Mouse (Mus musculus) lung, embryonic 16.5 days (tissue): ENCODE measurements around the gene Zfp384. TPM values are rescaled to one million over a fixed set of nuclear protein-coding genes. Genes with fewer than 3 reads are reported as not detected.
"Not testable (repeated sequence)": the region's sequence is repeated elsewhere in the genome, so short reads cannot be mapped to it uniquely, and the experiment has no call there.

ENCODE experiments used
- ATAC-seq: fragments of 200-750 bp; cut with Nextera tagmentation; 2 replicates; pipeline ENCODE4 v1.8.0; 2017; ENCODE audit warnings: low read depth, mild to moderate bottlenecking, moderate library complexity
- H3K27ac ChIP-seq: fragments of 300-500 bp; sonication (generic); 2 replicates; pipeline ENCODE4 v1.5.1; 2014; ENCODE audit warnings: mild to moderate bottlenecking, control low read depth, low read length
- H3K27me3 ChIP-seq: fragments of 300-500 bp; sonication (generic); 2 replicates; pipeline ENCODE4 v1.6.1; 2014; ENCODE audit warnings: low read depth, low read length, mixed read lengths; ENCODE audit not compliant: control insufficient read depth, insufficient read depth
- H3K36me3 ChIP-seq: fragments of 300-500 bp; sonication (generic); 2 replicates; pipeline ENCODE4 v1.6.1; 2014; ENCODE audit warnings: low read length; ENCODE audit not compliant: control insufficient read depth, insufficient read depth
- H3K4me1 ChIP-seq: fragments of 300-500 bp; sonication (generic); replicated peaks from 2 replicates; pipeline ENCODE4 v1.6.1; 2014; ENCODE audit warnings: low read length, mixed read lengths; ENCODE audit not compliant: control insufficient read depth, insufficient read depth
- H3K4me2 ChIP-seq: fragments of 300-500 bp; sonication (generic); 2 replicates; pipeline ENCODE4 v1.6.1; 2014; ENCODE audit warnings: low read depth, low read length, control low read depth
- H3K4me3 ChIP-seq: fragments of 300-500 bp; sonication (generic); 2 replicates; pipeline ENCODE4 v1.5.1; 2014; ENCODE audit warnings: mild to moderate bottlenecking, low read length, control low read depth
- H3K9ac ChIP-seq: fragments of 300-500 bp; sonication (generic); 2 replicates; pipeline ENCODE4 v1.6.1; 2014; ENCODE audit warnings: low read length, control low read depth
- H3K9me3 ChIP-seq: fragments of 300-500 bp; sonication (generic); 2 replicates; pipeline ENCODE4 v1.6.1; 2016; ENCODE audit warnings: low read length; ENCODE audit not compliant: control insufficient read depth
- WGBS: fragments of 180-500 bp; shearing (Covaris S2); extraction: QIAGEN DNeasy Blood & Tissue Kit; methylation state at CpG from one replicate; pipeline ENCODE4 v1.1.7; 2014; 5-methylcytosine and 5-hydroxymethylcytosine counted together
- polyA plus RNA-seq: library from polyadenylated mRNA; unstranded; fragments of >200 nt; fragmentation: Nextera tagmentation; extraction: Ambion mirVana; gene quantifications from 2 replicates; pipeline ENCODE4 v1.2.1, GENCODE M21; 2015

The Zfp384 gene
- polyA plus RNA-seq, 1 experiment from 2014 or later, result 14.3 TPM

DNA sequence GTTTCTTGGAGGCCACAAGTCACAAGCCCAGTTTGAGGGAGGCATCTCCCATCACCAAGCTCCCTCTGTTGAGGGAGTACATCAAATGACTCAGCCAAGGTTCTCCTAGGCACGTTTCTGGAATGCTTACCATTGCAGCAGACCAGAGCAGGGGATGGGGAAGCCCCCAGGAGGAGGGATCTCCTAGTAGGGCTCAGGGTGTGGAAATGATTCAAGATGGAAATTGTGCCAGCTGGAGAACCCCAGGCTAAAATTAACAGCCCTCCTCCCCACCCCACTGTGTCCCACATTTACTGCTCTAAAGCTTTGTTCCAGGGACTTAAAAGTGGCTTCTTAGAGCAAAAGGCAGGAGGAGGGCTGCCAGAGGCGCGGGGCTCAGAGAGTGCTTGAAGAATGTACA lies 3.9 kb upstream of the Zfp384 start:
- 38% methylated on average over 3 of the region's 3 CpGs for WGBS
- Histone ChIP-seq H3K36me3 (no peaks in the 10 kb centered on the region), H3K4me3 (no peak overlapping the region), H3K27me3 (peaks cover 18% of the 10 kb centered on the region), H3K4me1 (0 out of 2 replicates have a peak, but pooled peaks cover 3% of the 10 kb centered on the region), H3K9me3 (no peaks in the 10 kb centered on the region), H3K27ac (no peak overlapping the region), H3K4me2 (no peak overlapping the region), H3K9ac (no peak overlapping the region)
- ATAC-seq, result no peak

- Histone ChIP-seq H3K36me3 (peaks cover 7% of the 10 kb centered on the region; the same call in 1 of the 2 replicates), H3K4me2 (peak overlapping the region; percentile 71), H3K4me3 (peak overlapping the region; percentile 76), H3K9me3 (no peaks in the 10 kb centered on the region), H3K27ac (peak overlapping the region; percentile 56; the same call in 1 of the 2 replicates), H3K27me3 (peaks cover 6% of the 10 kb centered on the region; the same call in 1 of the 2 replicates), H3K9ac (peak overlapping the region; percentile 61), H3K4me1 (peaks cover 13% of the 10 kb centered on the region)
- 37% methylated on average over 13 of the region's 13 CpGs for WGBS
- ATAC-seq, result no peak
These were observed 885 bp upstream of the Zfp384 start for GRCm38 (mm10) chr6:125008060-125008459.

DNA sequence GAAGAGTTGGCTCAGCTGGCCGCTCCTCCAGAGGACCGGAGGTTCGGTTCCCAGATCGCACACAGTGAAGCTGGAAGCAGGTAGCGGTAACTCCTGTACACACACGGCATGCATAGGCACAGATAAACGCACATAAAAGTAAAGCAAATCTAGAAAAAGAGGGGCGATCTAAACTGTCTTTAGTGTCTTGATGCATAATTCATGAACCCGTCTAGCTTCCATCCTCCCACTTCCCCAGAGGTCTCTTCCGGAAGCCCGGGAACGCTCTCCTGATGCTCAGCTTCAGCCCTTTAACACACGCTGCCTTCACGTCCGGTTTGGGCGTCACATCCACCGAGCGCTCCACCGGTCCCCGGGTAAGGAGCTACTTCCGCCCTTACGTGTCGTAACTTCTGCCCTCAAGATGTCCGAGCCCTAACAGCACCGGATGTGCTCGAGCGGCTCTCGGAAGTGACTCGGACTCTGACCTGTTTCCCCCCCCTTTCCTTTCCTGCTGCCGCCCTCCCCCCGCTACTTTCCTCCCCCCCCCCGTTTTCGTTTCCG lies 288 bp upstream of the Zfp384 start:
- H3K27me3 ChIP-seq, result peaks cover under 1% of the 10 kb centered on the region; the same call in 1 of the 2 replicates
- H3K27ac ChIP-seq, result peak overlapping the region; percentile 99
- WGBS, result under 1% methylated on average over 32 of the region's 34 CpGs
- H3K9ac ChIP-seq, result peak overlapping the region; percentile 97
- peaks cover 13% of the 10 kb centered on the region for H3K4me1 ChIP-seq
- peak overlapping the region; percentile 79 for H3K4me2 ChIP-seq
- H3K9me3 ChIP-seq, result no peaks in the 10 kb centered on the region
- peak overlapping the region; percentile 76 for H3K4me3 ChIP-seq
- ATAC-seq, result peak; percentile 98
- H3K36me3 ChIP-seq, result peaks cover 7% of the 10 kb centered on the region; the same call in 1 of the 2 replicates

DNA sequence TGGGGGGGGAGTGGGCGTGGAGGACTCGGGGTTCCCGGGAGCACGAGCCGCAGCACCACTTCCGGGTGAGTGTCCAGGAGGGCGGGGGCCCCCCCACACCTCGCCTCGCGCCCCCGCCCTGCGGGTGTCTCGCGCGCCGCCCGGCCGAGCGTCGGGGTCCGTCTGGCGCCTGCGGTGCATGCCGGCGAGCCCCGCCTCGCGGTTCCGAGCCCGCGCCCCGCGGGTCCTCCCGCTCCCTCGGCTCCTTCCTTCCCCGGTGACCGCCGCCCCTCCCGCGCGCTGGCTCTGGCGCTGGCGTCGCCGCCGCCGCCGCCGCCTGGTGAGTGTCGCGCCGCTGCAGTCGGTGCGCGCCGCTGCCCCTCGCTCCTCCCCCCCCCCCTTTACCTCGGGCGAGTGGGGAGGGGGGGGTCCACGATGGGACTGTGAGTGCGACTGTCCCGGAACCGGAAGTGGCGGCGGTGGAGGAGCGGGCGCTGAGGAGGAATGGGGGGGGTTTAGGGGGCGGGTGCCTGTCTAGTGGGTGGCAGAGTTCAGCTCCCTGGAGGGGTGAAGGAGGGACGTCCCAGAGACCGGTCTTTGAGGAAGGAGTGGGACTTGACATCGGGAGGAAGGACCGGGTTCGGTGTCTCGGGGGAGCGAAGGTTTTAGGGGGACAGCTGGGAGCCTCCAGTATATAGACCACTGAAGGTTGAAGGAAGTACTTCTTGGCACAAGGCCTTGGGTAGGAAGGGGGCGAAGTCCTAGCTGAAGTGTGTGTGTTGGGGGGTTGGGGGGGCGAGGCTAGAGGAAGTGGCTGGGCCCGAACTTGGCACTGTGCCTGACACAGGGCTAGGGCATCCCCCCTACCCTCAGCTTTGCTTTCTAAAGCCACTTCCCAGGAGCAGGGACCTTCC lies 482 bp downstream of the Zfp384 start:
- peak overlapping the region; percentile 79 for H3K4me2 ChIP-seq
- H3K9ac ChIP-seq, result peak overlapping the region; percentile 97
- no peaks in the 10 kb centered on the region for H3K27me3 ChIP-seq
- H3K4me3 ChIP-seq, result peak overlapping the region; percentile 76
- peak; percentile 88 for ATAC-seq
- WGBS, result under 1% methylated on average over 51 of the region's 78 CpGs
- peaks cover 11% of the 10 kb centered on the region for H3K36me3 ChIP-seq
- H3K4me1 ChIP-seq, result peaks cover 13% of the 10 kb centered on the region
- H3K9me3 ChIP-seq, result no peaks in the 10 kb centered on the region
- H3K27ac ChIP-seq, result peak overlapping the region; percentile 99

GRCm38 (mm10) chr6:125017682-125018081 lies 8.7 kb downstream of the Zfp384 start:
- no peak overlapping the region for H3K4me2 ChIP-seq
- peaks cover 22% of the 10 kb centered on the region for H3K36me3 ChIP-seq
- no peak overlapping the region for H3K9ac ChIP-seq
- H3K9me3 ChIP-seq, result no peaks in the 10 kb centered on the region
- WGBS, result 89% methylated on average over 3 of the region's 3 CpGs
- H3K4me1 ChIP-seq, result no peaks in the 10 kb centered on the region
- H3K4me3 ChIP-seq, result no peak overlapping the region
- ATAC-seq, result no peak
- H3K27ac ChIP-seq, result no peak overlapping the region
- no peaks in the 10 kb centered on the region for H3K27me3 ChIP-seq

- not testable (repeated sequence) for H3K4me1 ChIP-seq, H3K4me3 ChIP-seq, H3K27me3 ChIP-seq, H3K4me2 ChIP-seq, H3K9ac ChIP-seq, ATAC-seq, H3K9me3 ChIP-seq, H3K27ac ChIP-seq
- 31% methylated on average over 7 of the region's 9 CpGs for WGBS
- peaks cover 45% of the 10 kb centered on the region for H3K36me3 ChIP-seq
These were observed 21.6 kb downstream of the Zfp384 start for GRCm38 (mm10) chr6:125030532-125030931.

- H3K9me3 ChIP-seq, result no peaks in the 10 kb centered on the region
- H3K36me3 ChIP-seq, result peaks cover 54% of the 10 kb centered on the region
These were observed 22.7 kb downstream of the Zfp384 start for GRCm38 (mm10) chr6:125031604-125032003.

GRCm38 (mm10) chr6:125038666-125039065 lies 29.7 kb downstream of the Zfp384 start:
- no peak for ATAC-seq
- H3K9ac ChIP-seq, result peak overlapping the region; percentile 60; the same call in 1 of the 2 replicates
- H3K27ac ChIP-seq, result peak overlapping the region; percentile 88; the same call in 1 of the 2 replicates
- H3K9me3 ChIP-seq, result no peaks in the 10 kb centered on the region
- H3K4me2 ChIP-seq, result peak overlapping the region; percentile 65
- peaks cover 25% of the 10 kb centered on the region for H3K36me3 ChIP-seq
- no peaks in the 10 kb centered on the region for H3K27me3 ChIP-seq
- H3K4me1 ChIP-seq, result peaks cover 6% of the 10 kb centered on the region; the same call in 1 of the 2 replicates
- 91% methylated on average over 4 of the region's 4 CpGs for WGBS
- H3K4me3 ChIP-seq, result peak overlapping the region; percentile 57

More at GRCm38 (mm10) chr6:125031604-125032003, 22.7 kb downstream of the Zfp384 start:
- Histone ChIP-seq H3K27me3 (no peaks in the 10 kb centered on the region), H3K4me1 (no peaks in the 10 kb centered on the region), H3K9ac (no peak overlapping the region), H3K4me3 (no peak overlapping the region), H3K4me2 (no peak overlapping the region), H3K27ac (no peak overlapping the region)
- WGBS, result 82% methylated on average over 16 of the region's 16 CpGs
- no peak for ATAC-seq

DNA sequence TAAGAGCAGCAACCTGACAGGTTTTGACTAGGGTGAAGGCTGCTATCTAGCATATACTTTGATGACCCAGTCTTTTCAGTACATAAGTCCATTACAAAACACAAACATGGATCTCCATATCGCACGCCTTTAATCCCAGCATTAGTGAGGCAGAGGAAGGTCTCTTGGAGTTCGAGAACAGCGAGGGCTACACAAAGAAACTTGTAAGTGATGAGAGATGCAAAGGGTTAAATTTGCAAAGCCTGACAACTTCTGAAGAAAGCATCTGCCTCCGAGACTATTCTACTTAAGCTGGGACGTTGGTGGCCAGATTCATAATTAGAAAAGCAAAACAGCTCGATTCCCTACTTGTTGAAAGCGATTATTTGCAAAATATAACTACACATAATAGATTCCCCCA lies 30.2 kb downstream of the Zfp384 start:
- ATAC-seq, result peak; percentile 14; the same call in 1 of the 2 replicates
- peaks cover 21% of the 10 kb centered on the region for H3K36me3 ChIP-seq

More for the DNA sequence above, 30.2 kb downstream of the Zfp384 start:
- H3K27ac ChIP-seq, result peak overlapping the region; percentile 88
- H3K4me1 ChIP-seq, result peaks cover 6% of the 10 kb centered on the region; the same call in 1 of the 2 replicates
- 6% methylated on average over 8 of the region's 8 CpGs for WGBS
- peak overlapping the region; percentile 65 for H3K4me2 ChIP-seq
- peak overlapping the region; percentile 57 for H3K4me3 ChIP-seq
- H3K27me3 ChIP-seq, result no peaks in the 10 kb centered on the region
- H3K9me3 ChIP-seq, result no peaks in the 10 kb centered on the region
- H3K9ac ChIP-seq, result peak overlapping the region; percentile 60
